Mouse (Mus musculus) lung, adult 18-20 months (tissue): ENCODE results near the gene Gm45213.
A peak's percentile ranks its signal among the peaks of the same experiment; 100 is the strongest.

ENCODE experiments used
- DNase-seq, 2 experiments: peaks; one replicate each; pipeline ENCODE4 v3.0.0; 2022; ENCODE audit warnings: mixed read lengths in 2 of 2

Gene Gm45213

DNA sequence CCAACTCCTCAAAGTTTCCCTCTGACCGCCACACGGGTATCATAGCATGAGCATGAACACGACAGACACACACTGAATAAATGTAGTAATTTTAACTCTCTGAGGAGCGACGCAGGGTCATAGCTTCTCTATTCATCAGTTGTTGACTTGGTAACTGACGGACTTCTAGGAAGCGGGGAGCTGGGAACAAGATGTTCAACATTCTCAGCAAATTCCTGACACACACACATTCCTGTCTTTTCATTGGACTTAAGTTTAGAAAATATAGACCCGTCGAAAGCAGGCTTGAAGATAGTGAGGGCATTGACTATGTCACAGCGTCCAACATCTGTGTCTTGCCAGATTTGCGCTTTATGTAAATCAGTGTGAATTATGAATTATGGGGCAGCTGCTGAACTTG is 63.8 kb downstream of the Gm45213 start:
- DNase-seq = no peak

DNA sequence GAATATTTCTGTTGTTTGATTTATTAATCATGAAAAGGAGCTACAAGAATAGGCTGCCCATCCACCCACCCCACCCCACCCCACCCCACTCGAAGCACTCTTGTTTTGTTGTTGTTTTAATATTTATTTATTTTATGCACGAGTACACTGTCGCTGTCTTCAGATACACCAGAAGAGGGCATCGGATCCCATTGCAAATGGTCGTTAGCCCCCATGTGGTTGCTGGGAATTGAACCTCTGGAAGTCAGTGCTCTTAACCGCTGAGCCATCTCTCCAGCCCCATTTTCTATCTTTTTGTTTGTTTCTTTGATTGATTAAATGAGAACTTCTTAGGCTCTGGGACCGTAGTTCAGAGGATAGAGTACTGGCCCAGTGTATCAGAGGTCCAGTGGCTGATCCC is 64.5 kb downstream of the Gm45213 start:
- DNase-seq = no peak

DNA sequence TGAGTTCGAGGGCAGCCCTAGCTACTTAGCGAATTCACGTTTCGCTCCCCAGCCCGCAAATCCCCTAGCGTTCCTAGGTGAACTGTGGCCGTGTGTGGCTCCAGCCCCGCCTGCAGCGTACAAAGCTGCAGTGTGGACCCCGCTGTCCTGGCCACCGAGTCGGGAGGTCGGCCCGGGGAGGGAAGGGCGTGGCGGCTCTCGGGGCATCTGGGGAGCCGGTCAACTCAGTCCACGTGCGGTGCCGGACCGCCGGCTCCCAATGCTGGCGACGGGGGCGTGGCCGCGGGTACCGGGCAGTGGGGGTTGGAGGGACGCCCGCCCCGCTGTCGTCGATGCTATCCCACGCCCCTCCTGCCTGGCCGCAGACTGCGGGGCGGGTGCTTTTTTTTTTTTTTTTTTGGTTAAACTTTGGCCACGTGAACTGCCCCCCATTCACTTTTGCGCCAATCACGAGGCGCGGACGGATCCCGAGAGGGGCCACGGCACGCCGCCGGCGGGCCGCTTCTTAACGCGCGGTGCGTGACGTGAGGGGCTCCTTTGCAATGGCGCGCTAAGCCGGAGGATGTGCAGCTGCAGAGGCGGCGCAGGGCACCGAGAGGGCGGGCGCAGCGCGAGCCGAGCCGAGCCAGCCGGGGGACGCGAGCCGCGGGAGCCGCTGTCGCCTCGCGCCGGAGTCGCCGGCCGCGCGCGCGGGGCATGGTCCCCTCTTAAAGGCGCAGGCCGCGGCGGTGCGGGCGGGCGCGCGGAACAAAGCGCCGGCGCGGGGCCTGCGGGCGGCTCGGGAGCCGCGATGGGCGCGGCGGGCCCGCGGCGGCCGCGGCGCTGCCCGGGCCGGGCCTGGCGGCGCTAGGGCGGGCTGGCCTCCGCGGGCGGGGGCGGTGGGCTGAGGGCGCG is 65.8 kb downstream of the Gm45213 start, which contains the start of gene Chsy1:
Gene Chsy1 (plus strand): TSS at position 555 of the 894 bp plus-strand sequence.
- peak; percentile 88 to 89 for DNase-seq

DNA sequence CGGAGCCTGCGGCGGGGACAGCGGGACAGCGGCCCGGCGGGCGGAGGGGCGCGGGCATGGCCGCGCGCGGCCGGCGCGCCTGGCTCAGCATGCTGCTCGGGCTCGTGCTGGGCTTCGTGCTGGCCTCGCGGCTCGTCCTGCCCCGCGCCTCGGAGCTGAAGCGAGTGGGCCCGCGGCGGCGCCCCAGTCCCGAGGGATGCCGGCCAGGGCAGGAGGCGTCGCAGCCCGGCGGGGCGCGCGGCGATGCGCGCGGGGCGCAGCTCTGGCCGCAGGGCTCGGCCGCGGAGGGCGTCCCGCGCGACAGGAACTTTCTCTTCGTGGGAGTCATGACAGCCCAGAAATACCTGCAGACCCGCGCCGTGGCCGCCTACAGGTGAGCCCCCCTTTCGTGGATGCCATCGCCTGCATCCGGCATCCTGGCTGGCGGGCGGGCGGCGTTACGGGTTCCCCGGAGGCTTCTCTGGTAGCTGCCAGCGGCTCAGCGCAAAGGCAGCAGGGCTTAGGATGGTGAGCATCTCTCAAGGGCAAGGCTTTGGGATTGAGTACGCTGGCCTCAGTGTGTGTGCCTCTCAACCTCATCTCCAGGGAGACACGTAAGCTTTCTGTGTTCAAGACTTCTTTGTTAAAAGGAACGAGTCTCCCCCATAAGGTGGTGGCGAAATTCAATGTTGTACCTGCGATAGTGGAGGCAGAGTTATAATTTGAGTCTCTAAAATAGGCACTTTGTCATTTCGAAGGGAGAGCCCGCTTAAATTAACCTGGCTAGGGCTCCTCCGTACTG is 66.6 kb downstream of the Gm45213 start:
- no peak for DNase-seq

DNA sequence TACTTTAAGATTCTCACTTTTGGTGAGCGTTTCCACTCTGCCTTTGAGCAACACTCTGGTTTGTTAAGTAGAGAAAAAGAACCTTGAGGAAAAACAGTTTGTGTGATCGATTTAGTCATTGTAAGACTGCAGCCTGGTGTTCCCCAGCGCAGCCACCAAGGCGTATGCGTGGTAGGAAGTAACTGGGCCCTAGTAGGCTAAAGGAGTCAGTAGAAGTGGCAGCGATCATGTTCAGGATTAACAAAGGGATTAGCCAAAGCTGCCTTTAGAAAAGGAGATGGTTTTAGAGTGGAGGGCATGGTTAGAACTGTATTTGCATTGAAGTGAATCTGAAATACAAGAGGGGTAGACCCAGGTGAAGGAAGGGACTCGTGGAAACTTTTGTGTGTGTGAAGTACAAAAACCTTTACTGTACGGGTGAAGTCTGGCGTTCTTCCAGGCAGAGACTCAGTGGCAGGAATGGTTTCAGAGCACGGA is 67.3 kb downstream of the Gm45213 start:
- DNase-seq = no peak

DNA sequence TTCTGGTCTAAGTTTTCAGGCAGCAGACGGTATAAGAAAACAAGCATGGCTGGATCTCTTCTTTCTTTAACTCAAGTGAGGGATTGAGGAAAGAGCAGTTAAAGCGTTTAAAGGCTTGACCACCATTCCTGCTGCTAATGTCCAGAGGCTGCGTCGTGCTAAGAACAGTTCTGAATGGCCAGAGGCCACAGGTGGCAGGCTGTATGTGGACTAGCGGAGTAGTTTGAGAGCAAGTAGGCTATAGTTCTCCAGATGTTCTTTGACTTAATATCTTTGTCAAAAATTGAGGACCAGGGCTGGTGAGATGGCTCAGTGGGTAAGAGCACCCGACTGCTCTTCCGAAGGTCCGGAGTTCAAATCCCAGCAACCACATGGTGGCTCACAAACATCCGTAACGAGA is 67.8 kb downstream of the Gm45213 start:
- no peak for DNase-seq
